In the genomic region with DNA sequence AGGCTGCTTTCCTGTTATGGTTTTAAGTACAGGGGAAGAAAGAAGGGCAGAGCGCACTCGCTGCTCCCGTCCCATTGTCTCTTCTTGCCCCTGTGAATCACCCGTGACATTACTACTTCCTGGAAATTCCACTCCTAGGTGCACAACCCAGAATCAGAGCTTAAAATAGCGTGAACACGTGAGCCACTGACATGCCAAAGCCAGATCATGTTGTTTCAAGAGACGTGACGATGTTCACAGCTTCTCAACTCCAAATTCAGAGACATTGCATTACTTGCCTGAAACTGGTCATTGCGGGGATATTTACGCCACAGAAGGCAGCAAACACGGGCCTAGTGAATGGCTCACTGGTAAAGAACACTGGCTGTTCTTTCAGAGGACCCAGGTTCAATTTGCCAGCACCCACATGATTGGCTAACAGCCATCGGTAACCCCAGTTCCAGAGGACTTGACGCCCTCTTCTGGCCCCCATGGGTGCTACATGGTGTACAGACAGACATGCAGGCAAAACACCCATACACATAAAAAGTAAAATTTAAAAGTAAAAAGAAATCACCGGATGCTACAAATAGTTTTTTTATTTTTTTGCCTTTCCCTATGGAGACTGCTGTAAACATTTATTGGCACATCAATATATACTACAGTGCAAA, we compare ENCODE assay signal across 10 mouse cellular contexts. TPM values are rescaled to one million over a fixed set of nuclear protein-coding genes. Genes with fewer than 3 reads are reported as not detected.
DNase-seq lines count a peak whose midpoint lies in the region; ATAC-seq and TF ChIP-seq lines count a peak whose summit lies in the region.
"Had no signal": no experiment of that assay in that cellular context is flagged by ENCODE, and none has a peak within 500 bp of the region (broad histone marks: within the 10 kb centered on the region; RNA-seq: fewer than 3 reads in every experiment).

No protein-coding gene starts in this region.

- no peak overlapping the region for H3K4me2 ChIP-seq in lung, embryonic 14.5 days
- no peak overlapping the region for H3K4me2 ChIP-seq in forebrain, embryonic 15.5 days (replicated peaks)
- H3K4me2 ChIP-seq: limb, embryonic 13.5 days; midbrain, embryonic 12.5 days had no signal

- no peaks in the 10 kb centered on the region for H3K27me3 ChIP-seq in lung, embryonic 14.5 days (ENCODE audit: insufficient read depth, low read length)
- H3K27me3 ChIP-seq in heart, adult 2 months (ENCODE audit: control insufficient read depth, insufficient read depth, low read length) = no peaks in the 10 kb centered on the region
- H3K27me3 ChIP-seq in forebrain, embryonic 15.5 days = no peaks in the 10 kb centered on the region
- H3K27me3 ChIP-seq: limb, embryonic 13.5 days; midbrain, embryonic 12.5 days had no signal

- H3K4me3 ChIP-seq in gastrocnemius, adult 2 months = no peak overlapping the region
- H3K4me3 ChIP-seq in lung, embryonic 14.5 days (ENCODE audit: low read depth, low read length) = no peak overlapping the region
- H3K4me3 ChIP-seq in heart, adult 2 months = no peak overlapping the region; the same call in 1 of the 2 replicates
- H3K4me3 ChIP-seq in forebrain, embryonic 15.5 days = no peak overlapping the region
- H3K4me3 ChIP-seq: limb, embryonic 13.5 days; midbrain, embryonic 12.5 days had no signal

- H3K9me3 ChIP-seq in lung, embryonic 14.5 days (ENCODE audit: low read depth, low read length) = no peaks in the 10 kb centered on the region
- no peaks in the 10 kb centered on the region for H3K9me3 ChIP-seq in forebrain, embryonic 15.5 days
- H3K9me3 ChIP-seq: limb, embryonic 13.5 days; midbrain, embryonic 12.5 days had no signal

- intact Hi-C loops in gastrocnemius, adult 2 months (cut with DNase I) = no loop called here
- intact Hi-C loops in gastrocnemius, postnatal 14 days (cut with DNase I; ENCODE audit: low total_unique reads) = no loop called here
- intact Hi-C loops in heart, adult 2 months (cut with DNase I) = no loop called here

- no peak overlapping the region for H3K9ac ChIP-seq in lung, embryonic 14.5 days
- peak overlapping the region; percentile 19; the same call in 1 of the 2 replicates for H3K9ac ChIP-seq in heart, adult 2 months (ENCODE audit: low read depth, low read length)
- H3K9ac ChIP-seq in forebrain, embryonic 15.5 days (replicated peaks) = no peak overlapping the region
- H3K9ac ChIP-seq: limb, embryonic 13.5 days; midbrain, embryonic 12.5 days had no signal

- 85% methylated on average over 14 of the region's 14 CpGs for WGBS in lung, embryonic 14.5 days
- WGBS in heart, adult 2 months = 43% methylated on average over 14 of the region's 14 CpGs
- 94% methylated on average over 14 of the region's 14 CpGs for WGBS in forebrain, embryonic 15.5 days

- H3K79me2 ChIP-seq in heart, adult 2 months (replicated peaks; ENCODE audit: control insufficient read depth, insufficient read depth, low read length) = no peaks in the 10 kb centered on the region; the same call in 1 of the 2 replicates

- H3K27ac ChIP-seq in gastrocnemius, adult 2 months = peak overlapping the region; percentile 46; the same call in 1 of the 2 replicates
- H3K27ac ChIP-seq in lung, embryonic 14.5 days (ENCODE audit: low read depth) = no peak overlapping the region
- H3K27ac ChIP-seq in heart, adult 2 months = peak overlapping the region; percentile 76
- H3K27ac ChIP-seq in forebrain, embryonic 15.5 days (replicated peaks) = no peak overlapping the region
- H3K27ac ChIP-seq: limb, embryonic 13.5 days; midbrain, embryonic 12.5 days had no signal

- no peaks in the 10 kb centered on the region for H3K36me3 ChIP-seq in lung, embryonic 14.5 days (ENCODE audit: insufficient read depth)
- no peaks in the 10 kb centered on the region for H3K36me3 ChIP-seq in heart, adult 2 months (ENCODE audit: control insufficient read depth, insufficient read depth, low read length)
- H3K36me3 ChIP-seq in forebrain, embryonic 15.5 days = no peaks in the 10 kb centered on the region
- H3K36me3 ChIP-seq: limb, embryonic 13.5 days; midbrain, embryonic 12.5 days had no signal

- peak; percentile 41; the same call in 1 of the 2 replicates for TF ChIP-seq EP300 in heart, adult 2 months (IDR thresholded peaks at IDR 0.05; ENCODE audit: insufficient read depth, low read depth, low read length)

- no peak for TF ChIP-seq POLR2A in heart, adult 2 months (IDR thresholded peaks at IDR 0.05; ENCODE audit: insufficient read depth, low read depth, low read length)

- no peak for ATAC-seq in lung, embryonic 14.5 days (ENCODE audit: insufficient read depth)
- ATAC-seq in forebrain, embryonic 15.5 days (replicated peaks) = no peak

- H3K4me1 ChIP-seq in lung, embryonic 14.5 days (ENCODE audit: insufficient read depth) = peaks cover 3% of the 10 kb centered on the region
- peaks cover 11% of the 10 kb centered on the region for H3K4me1 ChIP-seq in heart, adult 2 months (ENCODE audit: control insufficient read depth, insufficient read depth, low read length)
- H3K4me1 ChIP-seq in forebrain, embryonic 15.5 days = peaks cover 9% of the 10 kb centered on the region

- DNase-seq in gastrocnemius, adult 2 months = no peak
- DNase-seq in gastrocnemius, postnatal 14 days = no peak
- peak; percentile 33 for DNase-seq in lung, embryonic 14.5 days
- no peak for DNase-seq in lung, postnatal 14 days
- DNase-seq in heart, adult 2 months = peak; percentile 40 to 57
- DNase-seq in naive thymus-derived CD4-positive, alpha-beta T cell, adult 2 months (ENCODE audit: low read depth) = peak; percentile 48
- DNase-seq in cerebellum, postnatal 36 days = no peak

- peak; percentile 43 for TF ChIP-seq CTCF in gastrocnemius, adult 2 months (IDR thresholded peaks at IDR 0.05)
- TF ChIP-seq CTCF in lung, embryonic 14.5 days (IDR thresholded peaks at IDR 0.05; ENCODE audit: low read depth) = 0 out of 2 replicates have a peak, but pooled peaks have one; percentile 11
- TF ChIP-seq CTCF in heart, adult 2 months (IDR thresholded peaks at IDR 0.05) = peak; percentile 64

RNA-seq across cellular contexts. Expression of gene Fam49b, which starts 41.6 kb away (rescaled TPM):
- total RNA-seq in gastrocnemius, adult 2 months (2021) = 10 to 100 TPM; 26.4 to 39.1 TPM
- total RNA-seq in gastrocnemius, postnatal 14 days (2021) = 10 to 100 TPM; 41.6 to 48.7 TPM
- 71.2 and 72.5 TPM in 2 replicates for polyA plus RNA-seq in lung, embryonic 14.5 days (2014; fragmentation: Nextera tagmentation; extraction: Ambion mirVana)
- total RNA-seq in heart, adult 2 months (2021) = 10 to 100 TPM; 23.7 to 28.0 TPM
- polyA plus RNA-seq in heart, adult 2 months (2012; rRNA removed) = 8.4 and 16.2 TPM in 2 replicates
- 106 and 114 TPM in 2 replicates for polyA plus RNA-seq in forebrain, embryonic 15.5 days (2015; fragmentation: Nextera tagmentation; extraction: Ambion mirVana)

Comparison
In these comparisons a context has a peak if more than half of its experiments do, and no peak if none do; other contexts are left out.
1. DNase-seq: peak in lung, embryonic 14.5 days (single experiment), heart, adult 2 months (2 of 2) and naive thymus-derived CD4-positive, alpha-beta T cell, adult 2 months (single experiment); none in gastrocnemius, adult 2 months (single experiment), gastrocnemius, postnatal 14 days (single experiment), lung, postnatal 14 days (single experiment) and cerebellum, postnatal 36 days (0 of 2).
2. H3K27ac ChIP-seq: peak in gastrocnemius, adult 2 months (single experiment) and heart, adult 2 months (single experiment); none in lung, embryonic 14.5 days (single experiment) and forebrain, embryonic 15.5 days (single experiment).
3. CTCF ChIP-seq: peak in every context shown above with its lines; median percentile 64 in heart, adult 2 months; 43 in gastrocnemius, adult 2 months; 11 in lung, embryonic 14.5 days.